Mouse (Mus musculus): ENCODE measurements around the gene Rprd1b.

- TF ChIP-seq CTCF (IDR thresholded peaks at IDR 0.05; ENCODE audit: insufficient read depth, low read length) (no peak), POLR2A (IDR thresholded peaks at IDR 0.05; ENCODE audit: borderline replicate concordance, extremely low read depth, low read depth, low read length) (no peak)
Measured at GRCm38 (mm10) chr2:158175433-158175832, 147.1 kb downstream of the Rprd1b start.

All from lung, adult 2 months (tissue).